15 mouse cellular contexts compared by ENCODE assay signal in the genomic region with DNA sequence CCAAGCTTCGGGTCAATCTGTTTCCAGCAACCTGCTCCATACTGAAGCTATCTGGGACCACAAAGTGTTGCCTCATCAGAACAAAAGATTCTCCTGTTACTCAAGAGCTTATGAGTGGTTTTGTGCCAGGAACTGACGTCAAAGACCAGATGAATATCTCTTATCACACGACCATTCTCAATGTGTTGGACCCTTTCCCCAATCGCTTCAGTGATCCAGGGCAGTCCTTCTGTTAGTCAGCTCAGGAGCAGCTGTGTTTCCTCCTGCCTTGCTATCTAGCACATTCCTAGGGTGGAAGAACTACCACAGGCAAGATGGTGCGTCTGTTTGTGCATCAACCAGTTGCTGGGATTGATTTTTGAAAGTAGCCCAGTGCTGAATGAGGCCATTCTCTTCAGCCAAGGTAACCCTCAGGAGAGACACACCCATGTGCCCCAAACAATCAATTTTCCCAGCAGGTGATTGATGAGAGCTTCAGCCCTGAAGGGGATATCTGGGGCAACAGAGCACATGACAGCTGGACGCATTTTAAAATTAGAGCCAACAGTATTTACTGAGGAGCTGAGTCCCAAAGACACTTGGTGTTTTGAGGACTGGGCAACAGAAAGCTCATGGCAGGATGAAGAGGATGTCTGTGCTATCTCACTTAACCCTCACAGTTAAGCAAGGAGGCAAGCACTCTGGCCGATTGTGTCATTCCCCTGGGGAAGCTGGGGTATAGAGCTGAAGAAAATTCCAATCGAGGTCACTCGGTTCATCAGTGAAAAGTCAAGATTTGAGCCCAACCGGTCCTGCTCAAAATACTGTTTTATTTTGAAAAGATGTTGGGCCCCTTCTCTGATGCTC. TPM values are rescaled to one million over a fixed set of nuclear protein-coding genes. Genes with fewer than 3 reads are reported as not detected.
DNase-seq lines count a peak whose midpoint lies in the region; ATAC-seq lines count a peak whose summit lies in the region.
"Had no signal": no experiment of that assay in that cellular context is flagged by ENCODE, and none has a peak within 500 bp of the region (broad histone marks: within the 10 kb centered on the region; RNA-seq: fewer than 3 reads in every experiment).

No protein-coding gene starts in this region.

- DNase-seq in layer of hippocampus, postnatal 14 days (ENCODE audit: low spot score in 2 of 2): peak; percentile 25 to 59
- no peak for DNase-seq in layer of hippocampus, adult 9-10 months (ENCODE audit: low spot score)
- peak; percentile 57 for DNase-seq in ES-CJ7 (ENCODE audit: low read depth, low spot score)
- no peak for DNase-seq in frontal cortex, postnatal 10 days (ENCODE audit: low spot score in 2 of 2)
- DNase-seq in adrenal gland, postnatal 36 days: no peak
- DNase-seq: adrenal gland, postnatal 25 days; cerebellum, postnatal 10 days; heart, adult 2 months; kidney, adult 2 months; kidney, postnatal 25 days had no signal

- ATAC-seq in common myeloid progenitor, adult 5-6 weeks (replicated peaks; ENCODE audit: low read depth, poor library complexity, severe bottlenecking): peak; percentile 84
- ATAC-seq in megakaryocyte progenitor cell, adult 5-6 weeks (replicated peaks; ENCODE audit: poor library complexity): peak; percentile 92
- ATAC-seq: CD4-positive, CD25-positive, alpha-beta regulatory T cell, adult 4 months; forebrain, embryonic 15.5 days; midbrain, embryonic 16.5 days had no signal

RNA-seq across cellular contexts. Expression of a gene that starts 30.0 kb away (rescaled TPM):
- 10 to 100 TPM; 53.8 to 58.3 TPM for total RNA-seq in layer of hippocampus, postnatal 14 days (2021)
- total RNA-seq in common myeloid progenitor, adult 5-6 weeks (2017): 15.6 and 19.9 TPM in 2 replicates
- 40.7 and 44.9 TPM in 2 replicates for total RNA-seq in megakaryocyte progenitor cell, adult 5-6 weeks (2015)
- 14.2 and 15.6 TPM in 2 replicates for total RNA-seq in megakaryocyte progenitor cell, adult 5-6 weeks (2017)
- 100 to 1,000 TPM in 1 of 2 experiments, 10 to 100 TPM in 1; 97.8 to 115 TPM for total RNA-seq in adrenal gland, postnatal 36 days (2021)

Comparison
In these comparisons a context has a peak if more than half of its experiments do, and no peak if none do; other contexts are left out.
1. DNase-seq: peak in layer of hippocampus, postnatal 14 days (2 of 2) and ES-CJ7 (single experiment); none in layer of hippocampus, adult 9-10 months (single experiment), frontal cortex, postnatal 10 days (0 of 2) and adrenal gland, postnatal 36 days (0 of 2).